10 mouse cellular contexts compared by ENCODE assay signal in the genomic region with DNA sequence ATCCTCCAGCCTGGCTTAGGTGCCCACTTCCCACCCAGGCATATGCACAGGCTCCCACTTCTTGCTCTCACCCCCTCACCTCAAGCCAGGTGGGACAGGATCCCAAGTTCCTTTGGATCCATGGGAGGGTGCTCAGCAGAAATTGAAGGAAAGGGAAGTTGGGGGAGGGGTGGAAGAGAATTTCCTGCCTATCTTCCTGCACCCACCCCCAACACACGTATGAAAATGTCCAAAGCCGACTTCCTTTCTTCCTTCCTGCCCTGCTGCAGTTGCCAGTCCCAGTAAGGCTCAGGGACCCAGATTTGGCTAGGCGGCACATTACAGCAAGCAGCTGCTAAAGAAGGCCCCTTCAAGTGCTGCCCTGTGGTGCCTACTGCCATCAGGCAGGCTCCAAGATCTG. TPM values are rescaled to one million over a fixed set of nuclear protein-coding genes. Genes with fewer than 3 reads are reported as not detected.
A peak's percentile ranks its signal among the peaks of the same experiment; 100 is the strongest.
DNase-seq lines count a peak whose midpoint lies in the region; ATAC-seq and TF ChIP-seq lines count a peak whose summit lies in the region.
"Had no signal": no experiment of that assay in that cellular context is flagged by ENCODE, and none has a peak within 500 bp of the region (broad histone marks: within the 10 kb centered on the region; RNA-seq: fewer than 3 reads in every experiment).

No protein-coding gene starts in this region.

- intact Hi-C loops in left cerebral cortex, postnatal 36 days (cut with DNase I): loop anchor here (5.0 kb wide), 1 partner anchor 35 kb away; no protein-coding TSS in a partner anchor

- no peak for ATAC-seq in liver, postnatal 0 days
- no peak for ATAC-seq in liver, embryonic 11.5 days (replicated peaks; ENCODE audit: low FRiP score)
- ATAC-seq in heart, postnatal 0 days (ENCODE audit: insufficient read depth, low read depth): no peak
- ATAC-seq in neural tube, embryonic 15.5 days (ENCODE audit: low FRiP score): no peak

- no peak for TF ChIP-seq EP300 in liver, postnatal 0 days (IDR thresholded peaks at IDR 0.05; ENCODE audit: low read depth)
- no peak for TF ChIP-seq EP300 in heart, postnatal 0 days (IDR thresholded peaks at IDR 0.05; ENCODE audit: low read depth)

- H3K4me1 ChIP-seq in liver, postnatal 0 days (ENCODE audit: insufficient read depth): peaks cover 6% of the 10 kb centered on the region; the same call in 1 of the 2 replicates
- H3K4me1 ChIP-seq in liver, embryonic 11.5 days (replicated peaks; ENCODE audit: control insufficient read depth, insufficient read depth, low read length): peaks cover 3% of the 10 kb centered on the region; the same call in 1 of the 2 replicates
- H3K4me1 ChIP-seq in heart, postnatal 0 days (ENCODE audit: control insufficient read depth, insufficient read depth): 0 out of 2 replicates have a peak, but pooled peaks cover 4% of the 10 kb centered on the region
- peaks cover 79% of the 10 kb centered on the region for H3K4me1 ChIP-seq in neural tube, embryonic 15.5 days

- DNase-seq in liver, postnatal 0 days: no peak
- DNase-seq in liver, embryonic 11.5 days (ENCODE audit: low spot score): no peak
- DNase-seq in heart, postnatal 0 days (ENCODE audit: low spot score): peak; percentile 7
- peak; percentile 63 to 81 for DNase-seq in kidney, postnatal 36 days
- no peak for DNase-seq in cerebellum, adult 11 months
- no peak for DNase-seq in layer of hippocampus, postnatal 25 days (ENCODE audit: extremely low spot score in 1 of 2, low spot score in 1 of 2)
- DNase-seq in left cerebral cortex, postnatal 36 days (ENCODE audit: low spot score in 2 of 2): no peak

- 15% methylated on average over 3 of the region's 3 CpGs for WGBS in liver, postnatal 0 days (ENCODE audit: insufficient replicate concordance)
- WGBS in liver, embryonic 11.5 days: 24% methylated on average over 3 of the region's 3 CpGs
- 26% methylated on average over 3 of the region's 3 CpGs for WGBS in heart, postnatal 0 days
- WGBS in neural tube, embryonic 15.5 days: 41% methylated on average over 3 of the region's 3 CpGs

- no peak overlapping the region for H3K9ac ChIP-seq in liver, postnatal 0 days (replicated peaks)
- no peak overlapping the region for H3K9ac ChIP-seq in liver, embryonic 11.5 days (ENCODE audit: low read depth, low read length)
- no peak overlapping the region for H3K9ac ChIP-seq in heart, postnatal 0 days (replicated peaks; ENCODE audit: low read depth, low read length)
- H3K9ac ChIP-seq in neural tube, embryonic 15.5 days (replicated peaks): peak overlapping the region; percentile 99

- 0 out of 2 replicates have a peak overlapping the region, but pooled peaks have one; percentile 9 for H3K4me2 ChIP-seq in liver, postnatal 0 days (ENCODE audit: low read depth, low read length)
- no peak overlapping the region for H3K4me2 ChIP-seq in liver, embryonic 11.5 days
- H3K4me2 ChIP-seq in heart, postnatal 0 days (ENCODE audit: low read depth, low read length): peak overlapping the region; percentile 86
- H3K4me2 ChIP-seq in neural tube, embryonic 15.5 days: peak overlapping the region; percentile 79

- peaks cover 43% of the 10 kb centered on the region for H3K27me3 ChIP-seq in liver, postnatal 0 days (ENCODE audit: insufficient read depth, low read length)
- H3K27me3 ChIP-seq in liver, embryonic 11.5 days (replicated peaks; ENCODE audit: control insufficient read depth, insufficient read depth, low read length): peaks cover 58% of the 10 kb centered on the region
- H3K27me3 ChIP-seq in heart, postnatal 0 days (ENCODE audit: control insufficient read depth, insufficient read depth, low read length): peaks cover 49% of the 10 kb centered on the region
- no peaks in the 10 kb centered on the region for H3K27me3 ChIP-seq in neural tube, embryonic 15.5 days (replicated peaks)

- H3K4me3 ChIP-seq in liver, postnatal 0 days (ENCODE audit: low read depth, low read length): peak overlapping the region; percentile 44; the same call in 1 of the 2 replicates
- no peak overlapping the region; the same call in 1 of the 2 replicates for H3K4me3 ChIP-seq in liver, embryonic 11.5 days (ENCODE audit: low read depth, low read length)
- peak overlapping the region; percentile 58 for H3K4me3 ChIP-seq in heart, postnatal 0 days (ENCODE audit: low read depth, low read length)
- peak overlapping the region; percentile 88 for H3K4me3 ChIP-seq in neural tube, embryonic 15.5 days (replicated peaks)

- no peaks in the 10 kb centered on the region for H3K36me3 ChIP-seq in liver, postnatal 0 days (replicated peaks; ENCODE audit: insufficient read depth, low read length)
- H3K36me3 ChIP-seq in liver, embryonic 11.5 days (ENCODE audit: control insufficient read depth, insufficient read depth, low read length): no peaks in the 10 kb centered on the region
- no peaks in the 10 kb centered on the region for H3K36me3 ChIP-seq in heart, postnatal 0 days (replicated peaks; ENCODE audit: control insufficient read depth, insufficient read depth, low read length)
- H3K36me3 ChIP-seq in neural tube, embryonic 15.5 days: no peaks in the 10 kb centered on the region

- H3K27ac ChIP-seq in liver, postnatal 0 days (ENCODE audit: low read depth): peak overlapping the region; percentile 29; the same call in 1 of the 2 replicates
- H3K27ac ChIP-seq in liver, embryonic 11.5 days (ENCODE audit: low read depth, low read length): no peak overlapping the region
- peak overlapping the region; percentile 54 for H3K27ac ChIP-seq in heart, postnatal 0 days (ENCODE audit: low read depth)
- H3K27ac ChIP-seq in neural tube, embryonic 15.5 days (replicated peaks): peak overlapping the region; percentile 92

- no peaks in the 10 kb centered on the region for H3K9me3 ChIP-seq in liver, postnatal 0 days (ENCODE audit: low read length)
- no peaks in the 10 kb centered on the region for H3K9me3 ChIP-seq in liver, embryonic 11.5 days (ENCODE audit: control insufficient read depth, low read length)
- H3K9me3 ChIP-seq in heart, postnatal 0 days (replicated peaks; ENCODE audit: control insufficient read depth, low read length): no peaks in the 10 kb centered on the region
- no peaks in the 10 kb centered on the region for H3K9me3 ChIP-seq in neural tube, embryonic 15.5 days (replicated peaks)

- TF ChIP-seq CTCF in liver, postnatal 0 days (IDR thresholded peaks at IDR 0.05; ENCODE audit: low read depth): no peak
- TF ChIP-seq CTCF in heart, postnatal 0 days (IDR thresholded peaks at IDR 0.05; ENCODE audit: low read depth): no peak

RNA-seq across cellular contexts. Expression of a gene that starts 2.1 kb away (rescaled TPM):
- 0.08 and 0.12 TPM in 2 replicates for polyA plus RNA-seq in liver, postnatal 0 days (2015; fragmentation: Nextera tagmentation; extraction: Ambion mirVana)
- 0.22 and 0.41 TPM in 2 replicates for polyA plus RNA-seq in liver, embryonic 11.5 days (2014; fragmentation: Nextera tagmentation; extraction: Ambion mirVana)
- 0.61 and 1.3 TPM in 2 replicates for total RNA-seq in heart, postnatal 0 days (2014; rRNA removed; ENCODE audit: low replicate concordance)
- 0.37 and 0.41 TPM in 2 replicates for polyA plus RNA-seq in heart, postnatal 0 days (2015; fragmentation: Nextera tagmentation; extraction: Ambion mirVana)
- polyA plus RNA-seq in neural tube, embryonic 15.5 days (2015; fragmentation: Nextera tagmentation; extraction: Ambion mirVana): 9.4 and 10.6 TPM in 2 replicates
- 10 to 100 TPM; 69.2 to 93.3 TPM for total RNA-seq in layer of hippocampus, postnatal 25 days (2021)
- 10 to 100 TPM; 75.3 to 88.8 TPM for total RNA-seq in left cerebral cortex, postnatal 36 days (2021)

RNA-seq across cellular contexts. Expression of a gene that starts 17.5 kb away (rescaled TPM):
- 5.6 and 7.5 TPM in 2 replicates for polyA plus RNA-seq in liver, postnatal 0 days (2015; fragmentation: Nextera tagmentation; extraction: Ambion mirVana)
- polyA plus RNA-seq in liver, embryonic 11.5 days (2014; fragmentation: Nextera tagmentation; extraction: Ambion mirVana): 20.8 and 21.1 TPM in 2 replicates
- 26.9 and 30.9 TPM in 2 replicates for total RNA-seq in heart, postnatal 0 days (2014; rRNA removed; ENCODE audit: low replicate concordance)
- polyA plus RNA-seq in heart, postnatal 0 days (2015; fragmentation: Nextera tagmentation; extraction: Ambion mirVana): 12.7 and 15.5 TPM in 2 replicates
- polyA plus RNA-seq in neural tube, embryonic 15.5 days (2015; fragmentation: Nextera tagmentation; extraction: Ambion mirVana): 29.9 and 31.9 TPM in 2 replicates
- 10 to 100 TPM in 1 of 2 experiments, 1 to 10 TPM in 1; 9.5 to 13.5 TPM for total RNA-seq in layer of hippocampus, postnatal 25 days (2021)
- total RNA-seq in left cerebral cortex, postnatal 36 days (2021): 10 to 100 TPM; 10.6 to 11.0 TPM

RNA-seq across cellular contexts. Expression of a gene that starts 56.6 kb away (rescaled TPM):
- polyA plus RNA-seq in liver, postnatal 0 days (2015; fragmentation: Nextera tagmentation; extraction: Ambion mirVana): 118 and 119 TPM in 2 replicates
- 7.9 TPM in 2 replicates for polyA plus RNA-seq in liver, embryonic 11.5 days (2014; fragmentation: Nextera tagmentation; extraction: Ambion mirVana)
- total RNA-seq in heart, postnatal 0 days (2014; rRNA removed; ENCODE audit: low replicate concordance): 1.4 TPM in 1 of 2 replicates, not detected in the other
- polyA plus RNA-seq in heart, postnatal 0 days (2015; fragmentation: Nextera tagmentation; extraction: Ambion mirVana): 1.8 and 6.9 TPM in 2 replicates
- 19.2 and 26.6 TPM in 2 replicates for polyA plus RNA-seq in neural tube, embryonic 15.5 days (2015; fragmentation: Nextera tagmentation; extraction: Ambion mirVana)
- 10 to 100 TPM in 1 of 2 experiments, 1 to 10 TPM in 1; 8.6 to 17.9 TPM for total RNA-seq in layer of hippocampus, postnatal 25 days (2021)
- total RNA-seq in left cerebral cortex, postnatal 36 days (2021): 10 to 100 TPM; 20.5 to 21.9 TPM

RNA-seq across cellular contexts. Expression of a gene that starts 59.4 kb away (rescaled TPM):
- not detected in 2 replicates for polyA plus RNA-seq in liver, postnatal 0 days (2015; fragmentation: Nextera tagmentation; extraction: Ambion mirVana)
- polyA plus RNA-seq in liver, embryonic 11.5 days (2014; fragmentation: Nextera tagmentation; extraction: Ambion mirVana): not detected in 2 replicates
- total RNA-seq in heart, postnatal 0 days (2014; rRNA removed; ENCODE audit: low replicate concordance): not detected in 2 replicates
- polyA plus RNA-seq in heart, postnatal 0 days (2015; fragmentation: Nextera tagmentation; extraction: Ambion mirVana): not detected in 2 replicates
- 0.84 and 0.93 TPM in 2 replicates for polyA plus RNA-seq in neural tube, embryonic 15.5 days (2015; fragmentation: Nextera tagmentation; extraction: Ambion mirVana)
- under 1 TPM; 0.17 to 0.70 TPM for total RNA-seq in layer of hippocampus, postnatal 25 days (2021)
- 1 to 10 TPM in 1 of 2 experiments, under 1 TPM in 1; 0.47 to 1.3 TPM for total RNA-seq in left cerebral cortex, postnatal 36 days (2021)
- total RNA-seq: common myeloid progenitor, adult 5-6 weeks; ES-E14 had no signal

Comparison
In these comparisons a context has a peak if more than half of its experiments do, and no peak if none do; other contexts are left out.
1. DNase-seq: peak in heart, postnatal 0 days (single experiment) and kidney, postnatal 36 days (2 of 2); none in liver, postnatal 0 days (single experiment), liver, embryonic 11.5 days (single experiment), cerebellum, adult 11 months (single experiment), layer of hippocampus, postnatal 25 days (0 of 2) and left cerebral cortex, postnatal 36 days (0 of 2).